Mouse (Mus musculus): ENCODE measurements around the gene Ahcy. TPM values are rescaled to one million over a fixed set of nuclear protein-coding genes. Genes with fewer than 3 reads are reported as not detected.
A peak's percentile ranks its signal among the peaks of the same experiment; 100 is the strongest.
"Not testable (repeated sequence)": the region's sequence is repeated elsewhere in the genome, so short reads cannot be mapped to it uniquely, and the experiment has no call there.

The Ahcy gene
- total RNA-seq, 2 experiments from 2014 or later = 15.3 to 15.5 TPM

GRCm38 (mm10) chr2:155018762-155019641 is 55.3 kb downstream of the Ahcy start:
- peak; percentile 59 to 63 for DNase-seq

- DNase-seq = not testable (repeated sequence)
Measured at GRCm38 (mm10) chr2:155018251-155018755, 56.0 kb downstream of the Ahcy start, which contains the start of gene Gm14226. Gm14226 (plus strand) TSS chr2:155018266.

DNA sequence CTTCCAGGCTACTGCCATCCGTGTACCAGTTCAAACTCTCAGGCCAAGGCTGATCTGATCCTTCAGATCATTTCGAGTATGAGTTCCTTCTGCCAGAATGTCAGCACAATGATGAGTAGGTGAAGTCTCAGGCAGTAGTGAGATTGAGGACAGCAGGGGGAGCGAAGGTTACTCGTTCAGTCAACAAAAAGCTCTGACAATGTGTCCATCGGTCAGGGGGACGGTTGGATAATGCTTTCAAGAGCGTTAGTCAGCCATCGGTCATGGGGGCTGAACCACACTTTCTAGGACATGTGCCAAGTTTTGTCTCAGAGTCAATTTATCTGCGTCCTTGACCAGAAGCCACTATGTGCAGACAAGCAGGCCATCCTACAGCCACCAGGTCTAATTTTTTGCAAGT is 57.5 kb downstream of the Ahcy start:
- DNase-seq = not testable (repeated sequence)

DNA sequence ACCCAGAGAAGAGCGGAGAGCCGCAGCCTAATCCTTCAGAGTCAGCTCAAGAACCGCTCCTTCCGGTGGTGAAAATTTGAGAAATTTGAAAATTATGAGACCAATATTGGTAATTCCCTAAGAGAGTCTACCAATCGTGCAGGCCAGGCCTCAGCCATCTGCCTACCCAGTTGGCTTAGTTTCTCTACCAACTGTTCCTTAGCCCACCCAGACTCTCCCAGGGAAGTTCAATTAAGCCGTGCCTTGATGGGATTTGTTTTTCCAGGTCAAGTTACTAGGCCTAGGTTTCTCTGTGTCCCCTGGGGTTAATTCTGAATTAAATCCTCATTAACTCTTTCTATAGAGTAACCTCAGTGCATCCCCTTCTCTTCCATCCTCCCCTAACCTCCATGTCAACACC is 61.3 kb downstream of the Ahcy start:
- peak; percentile 16 to 21 for DNase-seq

DNA sequence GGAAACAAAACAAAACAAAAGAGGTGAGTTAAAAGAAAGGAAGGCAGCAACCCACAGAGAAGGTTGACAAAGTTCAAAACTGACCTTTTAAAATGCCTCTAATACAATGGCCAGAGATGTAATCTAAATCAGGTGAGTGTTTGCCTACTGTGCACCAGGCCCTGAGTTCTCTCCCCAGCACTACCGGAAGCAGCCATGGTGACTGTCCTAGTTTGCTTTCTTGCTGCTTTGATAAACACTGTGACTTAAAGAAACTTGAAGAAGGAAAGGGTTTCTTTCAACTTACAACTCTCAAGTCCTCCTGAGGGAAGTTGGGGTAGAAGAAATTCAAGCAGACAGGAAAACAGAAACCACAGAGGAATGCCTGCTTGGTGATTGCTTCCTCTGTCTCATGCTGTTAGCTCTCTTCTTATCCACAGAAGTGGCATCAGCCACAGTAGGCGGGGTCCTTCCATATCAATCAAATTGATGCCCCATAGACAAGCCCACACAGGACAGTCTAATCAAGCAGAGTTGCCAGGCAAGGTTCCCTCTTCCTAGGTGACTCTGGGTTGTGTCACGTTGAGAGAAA is 63.1 kb downstream of the Ahcy start:
- no peak for DNase-seq

Other genes starting within 250 kb of the Ahcy start
- gene Eif2s2, start 181.6 kb downstream of the Ahcy start, total RNA-seq (2021) = 10 to 100 TPM; 53.5 to 55.3 TPM
- under 1 TPM; 0.27 to 0.30 TPM for gene Gm14226, start 56.2 kb downstream of the Ahcy start, total RNA-seq (2021)
- 10 to 100 TPM; 60.6 to 61.8 TPM for gene Itch, start 59.0 kb upstream of the Ahcy start, total RNA-seq (2021)
- 100 to 1,000 TPM; 288 to 301 TPM for gene Dynlrb1, start 162.0 kb upstream of the Ahcy start, total RNA-seq (2021)
- 100 to 1,000 TPM; 229 to 254 TPM for gene Map1lc3a, start 201.8 kb upstream of the Ahcy start, total RNA-seq (2021)